Mouse (Mus musculus) layer of hippocampus, adult 8-10 months (tissue): Measurements from ENCODE around the gene Extl2. TPM values are rescaled to one million over a fixed set of nuclear protein-coding genes. Genes with fewer than 3 reads are reported as not detected.

Experiments
- DNase-seq, 2 experiments: peaks; one replicate each; pipeline ENCODE4 v3.0.0; 2022; ENCODE audit warnings: low spot score in 2 of 2
- total RNA-seq, 4 experiments: library from RNA; stranded (reverse); gene quantifications; 2 replicates each; pipeline ENCODE4 v1.2.4; 2022

Gene Extl2
- total RNA-seq, 4 experiments from 2014 or later: 58.0 to 68.7 (median 61.3) TPM

- peak; percentile 76 to 82 for DNase-seq
Measured at GRCm38 (mm10) chr3:116007941-116008440, 729 bp downstream of the Extl2 start.

- DNase-seq: no peak
Measured at GRCm38 (mm10) chr3:116009622-116010344, 2.5 kb downstream of the Extl2 start.

GRCm38 (mm10) chr3:116014901-116015300 is 7.6 kb downstream of the Extl2 start:
- DNase-seq: no peak

- DNase-seq: peak; percentile 62 to 72
Measured at GRCm38 (mm10) chr3:116016116-116016515, 8.9 kb downstream of the Extl2 start.

- DNase-seq: no peak
Measured at GRCm38 (mm10) chr3:116018606-116019005, 11.3 kb downstream of the Extl2 start.

- DNase-seq: no peak
Measured at GRCm38 (mm10) chr3:116019136-116019535, 11.9 kb downstream of the Extl2 start.

- DNase-seq: no peak
Measured at GRCm38 (mm10) chr3:116024236-116024635, 17.0 kb downstream of the Extl2 start.

- no peak for DNase-seq
Measured at GRCm38 (mm10) chr3:116024669-116025068, 17.4 kb downstream of the Extl2 start.

- no peak for DNase-seq
Measured at GRCm38 (mm10) chr3:116025701-116026100, 18.4 kb downstream of the Extl2 start.

- no peak for DNase-seq
Measured at GRCm38 (mm10) chr3:116026996-116027395, 19.7 kb downstream of the Extl2 start.

GRCm38 (mm10) chr3:116030152-116030788 is 23.0 kb downstream of the Extl2 start:
- no peak for DNase-seq

GRCm38 (mm10) chr3:116033218-116033870 is 26.1 kb downstream of the Extl2 start:
- DNase-seq: no peak

GRCm38 (mm10) chr3:116033871-116034222 is 26.6 kb downstream of the Extl2 start:
- no peak for DNase-seq

GRCm38 (mm10) chr3:116040776-116041175 is 33.5 kb downstream of the Extl2 start:
- DNase-seq: no peak

GRCm38 (mm10) chr3:116046000-116046399 is 38.7 kb downstream of the Extl2 start:
- no peak for DNase-seq

- no peak for DNase-seq
Measured at GRCm38 (mm10) chr3:116047034-116047433, 39.8 kb downstream of the Extl2 start.

- no peak for DNase-seq
Measured at GRCm38 (mm10) chr3:116057078-116057477, 49.8 kb downstream of the Extl2 start.

- DNase-seq: no peak
Measured at GRCm38 (mm10) chr3:116060320-116060719, 53.1 kb downstream of the Extl2 start.

GRCm38 (mm10) chr3:116062141-116062540 is 54.9 kb downstream of the Extl2 start:
- no peak for DNase-seq

GRCm38 (mm10) chr3:116072584-116072983 is 65.3 kb downstream of the Extl2 start:
- no peak for DNase-seq

GRCm38 (mm10) chr3:116076739-116077138 is 69.5 kb downstream of the Extl2 start:
- no peak for DNase-seq

- DNase-seq: peak in 1 of 2 experiments; percentile 15
Measured at GRCm38 (mm10) chr3:116078490-116078889, 71.2 kb downstream of the Extl2 start.
